Mouse (Mus musculus) cerebellum, adult 9-10 months (tissue): ENCODE data around the gene Aldh16a1.
"Not testable (repeated sequence)": the region's sequence is repeated elsewhere in the genome, so short reads cannot be mapped to it uniquely, and the experiment has no call there.

Source experiments
- DNase-seq: peaks from one replicate; pipeline ENCODE4 v3.0.0; 2022

The Aldh16a1 gene

GRCm38 (mm10) chr7:45178550-45178949 is 24.2 kb upstream of the Aldh16a1 start:
- no peak for DNase-seq

- no peak for DNase-seq
These were observed 22.0 kb upstream of the Aldh16a1 start for GRCm38 (mm10) chr7:45176356-45176755.

GRCm38 (mm10) chr7:45175929-45176328 is 21.5 kb upstream of the Aldh16a1 start:
- DNase-seq: no peak

GRCm38 (mm10) chr7:45175398-45175797 is 21.0 kb upstream of the Aldh16a1 start:
- no peak for DNase-seq

- no peak for DNase-seq
These were observed 20.3 kb upstream of the Aldh16a1 start for GRCm38 (mm10) chr7:45174567-45175280.

GRCm38 (mm10) chr7:45173772-45174171 is 19.4 kb upstream of the Aldh16a1 start:
- DNase-seq: not testable (repeated sequence)

GRCm38 (mm10) chr7:45172974-45173373 is 18.6 kb upstream of the Aldh16a1 start:
- DNase-seq: no peak

GRCm38 (mm10) chr7:45169495-45169894 is 15.1 kb upstream of the Aldh16a1 start:
- peak; percentile 83 for DNase-seq

GRCm38 (mm10) chr7:45168656-45169055 is 14.3 kb upstream of the Aldh16a1 start:
- peak; percentile 81 for DNase-seq

- peak; percentile 91 for DNase-seq
These were observed 13.5 kb upstream of the Aldh16a1 start for GRCm38 (mm10) chr7:45167761-45168445.

GRCm38 (mm10) chr7:45166950-45167401 is 12.6 kb upstream of the Aldh16a1 start:
- DNase-seq: peak; percentile 77

GRCm38 (mm10) chr7:45165701-45166100 is 11.3 kb upstream of the Aldh16a1 start:
- DNase-seq: no peak

GRCm38 (mm10) chr7:45164833-45165232 is 10.4 kb upstream of the Aldh16a1 start:
- DNase-seq: peak; percentile 84

GRCm38 (mm10) chr7:45163735-45164490 is 9.5 kb upstream of the Aldh16a1 start, which contains the start of gene Slc17a7:
Gene Slc17a7 (plus strand): TSS chr7:45163949.
- DNase-seq: peak; percentile 87

GRCm38 (mm10) chr7:45162996-45163615 is 8.7 kb upstream of the Aldh16a1 start:
- peak; percentile 69 for DNase-seq

GRCm38 (mm10) chr7:45162551-45162950 is 8.2 kb upstream of the Aldh16a1 start:
- no peak for DNase-seq

- DNase-seq: peak; percentile 99
These were observed 7.5 kb upstream of the Aldh16a1 start for GRCm38 (mm10) chr7:45161612-45162473.

- peak; percentile 73 for DNase-seq
These were observed 6.5 kb upstream of the Aldh16a1 start for GRCm38 (mm10) chr7:45160866-45161265.

- peak; percentile 62 for DNase-seq
These were observed 6.0 kb upstream of the Aldh16a1 start for GRCm38 (mm10) chr7:45160316-45160800.

- peak; percentile 63 for DNase-seq
These were observed 4.6 kb upstream of the Aldh16a1 start for GRCm38 (mm10) chr7:45158991-45159390.

GRCm38 (mm10) chr7:45157459-45157858 is 3.1 kb upstream of the Aldh16a1 start:
- peak; percentile 41 for DNase-seq

GRCm38 (mm10) chr7:45156206-45156605 is 1.8 kb upstream of the Aldh16a1 start:
- peak; percentile 57 for DNase-seq
